Mouse (Mus musculus) MEL (cell line): ENCODE results near the gene Itga9.

Experiments used
- CTCF ChIP-seq, 3 experiments: IDR thresholded peaks in 2 of 3; conservative IDR thresholded peaks in 1 of 3; 2 replicates each; pipeline ENCODE4 v1.5.1; 2011 to 2012; ENCODE audit warnings: low read length in 3 of 3, low read depth in 2 of 3, mild to moderate bottlenecking in 2 of 3, improper control_type of control experiment in 1 of 3, inconsistent platforms in 1 of 3, mixed read lengths in 1 of 3, moderate library complexity in 1 of 3; ENCODE audit not compliant: control insufficient read depth in 1 of 3, insufficient read depth in 1 of 3, poor library complexity in 1 of 3, severe bottlenecking in 1 of 3
- EP300 ChIP-seq, 2 experiments: IDR thresholded peaks; 2 replicates each; pipeline ENCODE4 v1.6.1; 2011; ENCODE audit warnings: improper control_type of control experiment in 2 of 2, low read length in 2 of 2, low read depth in 1 of 2, mild to moderate bottlenecking in 1 of 2
- POLR2A ChIP-seq, 2 experiments: IDR thresholded peaks; 2 replicates each; pipeline ENCODE4 v1.6.1; 2011 to 2012; ENCODE audit warnings: low read length in 2 of 2, mild to moderate bottlenecking in 2 of 2, control low read depth in 1 of 2, improper control_type of control experiment in 1 of 2, low read depth in 1 of 2, moderate library complexity in 1 of 2; ENCODE audit not compliant: control insufficient read depth in 1 of 2, insufficient read depth in 1 of 2, poor library complexity in 1 of 2

- TF ChIP-seq CTCF (IDR thresholded peaks at IDR 0.05 in 2 of 3, conservative IDR thresholded peaks at IDR 0.05 in 1 of 3; ENCODE audit: control insufficient read depth in 1 of 3, insufficient read depth in 1 of 3, low read depth in 2 of 3, low read length in 3 of 3, poor library complexity in 1 of 3, severe bottlenecking in 1 of 3) = no peak
- TF ChIP-seq POLR2A (IDR thresholded peaks at IDR 0.05; ENCODE audit: control insufficient read depth in 1 of 2, insufficient read depth in 1 of 2, low read depth in 1 of 2, low read length in 2 of 2, poor library complexity in 1 of 2) = no peak
- TF ChIP-seq EP300 (IDR thresholded peaks at IDR 0.05; ENCODE audit: low read depth in 1 of 2, low read length in 2 of 2) = no peak
These were observed 91.7 kb downstream of the Itga9 start for GRCm38 (mm10) chr9:118698191-118698590.
